Mouse (Mus musculus): Measurements from ENCODE around the gene Gm17409. TPM values are rescaled to one million over a fixed set of nuclear protein-coding genes. Genes with fewer than 3 reads are reported as not detected.
A peak's percentile ranks its signal among the peaks of the same experiment; 100 is the strongest.

Gene Gm17409
- total and polyA plus RNA-seq, 3 experiments = not detected

- H3K4me1 ChIP-seq (ENCODE audit: control insufficient read depth in 1 of 2, insufficient read depth in 2 of 2) = peaks cover 4 to 9% of the 10 kb centered on the region in 2 experiments
- no peaks in the 10 kb centered on the region for H3K9me3 ChIP-seq (replicated peaks; ENCODE audit: low read length)
- H3K27me3 ChIP-seq (replicated peaks) = no peaks in the 10 kb centered on the region
- no peaks in the 10 kb centered on the region for H3K79me2 ChIP-seq (replicated peaks; ENCODE audit: control insufficient read depth, extremely low read depth, insufficient read depth, poor library complexity, severe bottlenecking)
- in situ Hi-C loops (cut with MboI; ENCODE audit: low pct_ligation_motif_present, low pct_unique_long_range_greater_than_20kb, low sequenced_read_pairs) (no loop called here), dilution Hi-C loops (cut with MboI; ENCODE audit: extremely low pct_ligation_motif_present, extremely low pct_unique_long_range_greater_than_20kb, low sequenced_read_pairs) (no loop called here)
- peak overlapping the region in 1 of 3 experiments; percentile 21 for H3K4me3 ChIP-seq (replicated peaks in 1 of 3; ENCODE audit: low read depth in 2 of 3, low read length in 2 of 3, poor library complexity in 1 of 3)
- DNase-seq (ENCODE audit: extremely low read depth) = no peak
- H3K4me2 ChIP-seq (ENCODE audit: insufficient read depth, low read depth, poor library complexity, severe bottlenecking) = no peak overlapping the region
- TF ChIP-seq CHD2 (IDR thresholded peaks at IDR 0.05; ENCODE audit: low read length) (no peak), PAX5 (IDR thresholded peaks at IDR 0.05; ENCODE audit: low read length) (no peak), KAT2A (IDR thresholded peaks at IDR 0.05; ENCODE audit: insufficient replicate concordance, low read length) (no peak), E2F4 (IDR thresholded peaks at IDR 0.05; ENCODE audit: insufficient replicate concordance, low read depth, low read length) (no peak), TCF12 (IDR thresholded peaks at IDR 0.05; ENCODE audit: low read depth, low read length) (no peak), IRF4 (IDR thresholded peaks at IDR 0.05; ENCODE audit: low read depth, low read length) (no peak), ZMIZ1 (IDR thresholded peaks at IDR 0.05; ENCODE audit: low read depth, low read length) (no peak), MAX (IDR thresholded peaks at IDR 0.05; ENCODE audit: low read length) (no peak), SMC3 (IDR thresholded peaks at IDR 0.05; ENCODE audit: low read depth, low read length) (no peak), MEF2A (IDR thresholded peaks at IDR 0.05; ENCODE audit: borderline replicate concordance, low read depth, low read length) (no peak), CTCF (conservative IDR thresholded peaks at IDR 0.05 in 1 of 2, IDR thresholded peaks at IDR 0.05 in 1 of 2; ENCODE audit: low read depth in 2 of 2, low read length in 2 of 2) (no peak), MYC (IDR thresholded peaks at IDR 0.05; ENCODE audit: low read depth, low read length) (no peak), MAFK (IDR thresholded peaks at IDR 0.05; ENCODE audit: insufficient replicate concordance, low read length) (no peak), USF2 (conservative IDR thresholded peaks at IDR 0.05; ENCODE audit: low read depth, low read length) (no peak)
- no peak overlapping the region for H3K9ac ChIP-seq (ENCODE audit: insufficient read depth, low read depth)
- no peaks in the 10 kb centered on the region for H3K36me3 ChIP-seq (replicated peaks in 1 of 2; ENCODE audit: control insufficient read depth in 1 of 2, insufficient read depth in 1 of 2, low read length in 1 of 2)
- H3K27ac ChIP-seq (ENCODE audit: insufficient read depth, low read depth) = no peak overlapping the region; the same call in 1 of the 2 replicates
These were observed 44.4 kb upstream of the Gm17409 start for GRCm38 (mm10) chr2:58425436-58426004.

- in situ Hi-C loops (cut with MboI; ENCODE audit: low pct_ligation_motif_present, low pct_unique_long_range_greater_than_20kb, low sequenced_read_pairs) (no loop called here), dilution Hi-C loops (cut with MboI; ENCODE audit: extremely low pct_ligation_motif_present, extremely low pct_unique_long_range_greater_than_20kb, low sequenced_read_pairs) (no loop called here)
- H3K9ac ChIP-seq (ENCODE audit: insufficient read depth, low read depth) = no peak overlapping the region
- H3K27me3 ChIP-seq (replicated peaks) = no peaks in the 10 kb centered on the region
- H3K4me3 ChIP-seq (replicated peaks in 1 of 3; ENCODE audit: low read depth in 2 of 3, low read length in 2 of 3, poor library complexity in 1 of 3) = no peak overlapping the region
- TF ChIP-seq ZC3H11A (IDR thresholded peaks at IDR 0.05; ENCODE audit: low read depth, low read length) (no peak), TCF12 (IDR thresholded peaks at IDR 0.05; ENCODE audit: low read depth, low read length) (no peak), MAFK (IDR thresholded peaks at IDR 0.05; ENCODE audit: insufficient replicate concordance, low read length) (no peak), JUN (IDR thresholded peaks at IDR 0.05; ENCODE audit: insufficient read depth, low read depth, low read length) (no peak), KAT2A (IDR thresholded peaks at IDR 0.05; ENCODE audit: insufficient replicate concordance, low read length) (no peak)
- H3K9me3 ChIP-seq (replicated peaks; ENCODE audit: low read length) = no peaks in the 10 kb centered on the region
- H3K4me1 ChIP-seq (ENCODE audit: control insufficient read depth in 1 of 2, insufficient read depth in 2 of 2) = no peaks in the 10 kb centered on the region
- H3K79me2 ChIP-seq (replicated peaks; ENCODE audit: control insufficient read depth, extremely low read depth, insufficient read depth, poor library complexity, severe bottlenecking) = no peaks in the 10 kb centered on the region
- DNase-seq (ENCODE audit: extremely low read depth) = no peak
- H3K27ac ChIP-seq (ENCODE audit: insufficient read depth, low read depth) = no peak overlapping the region
- H3K36me3 ChIP-seq (replicated peaks in 1 of 2; ENCODE audit: control insufficient read depth in 1 of 2, insufficient read depth in 1 of 2, low read length in 1 of 2) = no peaks in the 10 kb centered on the region
- H3K4me2 ChIP-seq (ENCODE audit: insufficient read depth, low read depth, poor library complexity, severe bottlenecking) = no peak overlapping the region
These were observed 37.7 kb upstream of the Gm17409 start for GRCm38 (mm10) chr2:58432211-58432610.

Data from CH12.LX (cell line).